Mouse (Mus musculus): ENCODE measurements around the gene Nup54.

Gene Nup54

GRCm38 (mm10) chr5:92376795-92377405 is 58.1 kb downstream of the Nup54 start:
- no peak for DNase-seq (ENCODE audit: low spot score in 2 of 2)

- DNase-seq (ENCODE audit: low spot score in 2 of 2) = peak in 1 of 2 experiments; percentile 50
Measured at GRCm38 (mm10) chr5:92375368-92375767, 59.7 kb downstream of the Nup54 start.

GRCm38 (mm10) chr5:92374721-92375142 is 60.3 kb downstream of the Nup54 start:
- DNase-seq (ENCODE audit: low spot score in 2 of 2) = no peak

GRCm38 (mm10) chr5:92372605-92373004 is 62.4 kb downstream of the Nup54 start:
- DNase-seq (ENCODE audit: low spot score in 2 of 2) = no peak

- no peak for DNase-seq (ENCODE audit: low spot score in 2 of 2)
Measured at GRCm38 (mm10) chr5:92371361-92371976, 63.5 kb downstream of the Nup54 start.

- no peak for DNase-seq (ENCODE audit: low spot score in 2 of 2)
Measured at GRCm38 (mm10) chr5:92370891-92371290, 64.1 kb downstream of the Nup54 start.

- DNase-seq (ENCODE audit: low spot score in 2 of 2) = no peak
Measured at GRCm38 (mm10) chr5:92370392-92370791, 64.6 kb downstream of the Nup54 start.

- DNase-seq (ENCODE audit: low spot score in 2 of 2) = peak in 1 of 2 experiments; percentile 23
Measured at GRCm38 (mm10) chr5:92369151-92369994, 65.6 kb downstream of the Nup54 start.

- DNase-seq (ENCODE audit: low spot score in 2 of 2) = no peak
Measured at GRCm38 (mm10) chr5:92368392-92368791, 66.6 kb downstream of the Nup54 start.

- no peak for DNase-seq (ENCODE audit: low spot score in 2 of 2)
Measured at GRCm38 (mm10) chr5:92366565-92366964, 68.5 kb downstream of the Nup54 start.

All from spleen, postnatal 4 days (tissue).